Mouse (Mus musculus): ENCODE measurements around the gene Atp6v1c2.

GRCm38 (mm10) chr12:17324549-17325470 is 4.3 kb downstream of the Atp6v1c2 start:
- TF ChIP-seq CTCF (IDR thresholded peaks at IDR 0.05; ENCODE audit: borderline replicate concordance, control insufficient read depth, extremely low read depth, insufficient read depth, low read length, poor library complexity) (no peak), POLR2A (IDR thresholded peaks at IDR 0.05; ENCODE audit: control insufficient read depth, extremely low read depth, insufficient read depth, low read length, poor library complexity) (no peak)
